Mouse (Mus musculus): ENCODE results near the gene Yap1. TPM values are rescaled to one million over a fixed set of nuclear protein-coding genes. Genes with fewer than 3 reads are reported as not detected.

The Yap1 gene
- polyA plus RNA-seq (2014; fragmentation: Nextera tagmentation; extraction: Ambion mirVana), result 7.6 and 8.7 TPM in 2 replicates

DNA sequence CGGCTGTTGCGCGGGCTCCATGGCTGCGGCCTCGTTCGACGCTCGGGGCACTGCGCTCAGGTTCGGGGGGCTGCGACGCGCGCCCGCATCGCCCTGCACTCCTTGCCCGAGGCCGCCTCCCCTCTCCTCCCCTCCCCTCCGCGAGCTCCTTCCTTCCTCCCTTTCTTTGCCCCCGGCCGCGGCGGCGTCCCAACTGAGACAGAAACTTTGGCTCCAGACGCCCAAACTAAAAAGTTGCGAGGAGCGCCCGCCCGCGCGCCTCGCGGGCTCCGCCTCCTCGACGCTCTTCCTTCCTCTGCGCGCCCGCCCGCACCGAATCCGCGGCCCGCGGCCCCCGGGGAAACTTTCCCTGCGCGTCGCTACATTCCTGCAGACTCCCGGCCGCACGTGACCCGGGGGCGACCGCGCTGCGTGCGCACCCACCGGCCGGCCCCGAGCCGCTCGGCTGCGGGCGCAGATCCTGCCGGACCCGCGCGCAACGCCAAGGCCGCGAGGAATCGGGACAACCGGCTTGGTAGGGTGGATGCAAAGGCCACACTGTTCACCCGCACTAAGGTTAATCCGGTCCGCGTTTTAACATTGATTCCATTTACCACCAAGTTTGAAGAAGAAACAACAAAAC, at the start of gene Yap1:
Gene Yap1 (minus strand): TSS at position 227 of the 622 bp plus-strand sequence.
- 0 out of 2 replicates have a peak, but pooled peaks cover 11% of the 10 kb centered on the region for H3K4me1 ChIP-seq (ENCODE audit: control insufficient read depth, insufficient read depth, low read length)
- H3K4me2 ChIP-seq (ENCODE audit: low read length), result peak within 1 kb of the TSS; percentile 83
- peak within 1 kb of the TSS; percentile 85 for H3K27ac ChIP-seq (ENCODE audit: low read depth, low read length)
- peak within 1 kb of the TSS; percentile 70 for H3K4me3 ChIP-seq (ENCODE audit: low read depth, low read length)
- ATAC-seq (peak; percentile 81), DNase-seq (ENCODE audit: low spot score) (peak; percentile 89)
- H3K9me3 ChIP-seq (replicated peaks; ENCODE audit: control insufficient read depth, low read length), result no peaks in the 10 kb centered on the region
- peak within 1 kb of the TSS; percentile 78 for H3K9ac ChIP-seq (ENCODE audit: low read length)
- no peaks in the 10 kb centered on the region for H3K27me3 ChIP-seq (replicated peaks; ENCODE audit: control insufficient read depth, insufficient read depth, low read length)
- 1% methylated on average over 70 of the region's 79 CpGs for WGBS
- H3K36me3 ChIP-seq (ENCODE audit: control insufficient read depth, insufficient read depth, low read length), result no peaks in the 10 kb centered on the region

DNA sequence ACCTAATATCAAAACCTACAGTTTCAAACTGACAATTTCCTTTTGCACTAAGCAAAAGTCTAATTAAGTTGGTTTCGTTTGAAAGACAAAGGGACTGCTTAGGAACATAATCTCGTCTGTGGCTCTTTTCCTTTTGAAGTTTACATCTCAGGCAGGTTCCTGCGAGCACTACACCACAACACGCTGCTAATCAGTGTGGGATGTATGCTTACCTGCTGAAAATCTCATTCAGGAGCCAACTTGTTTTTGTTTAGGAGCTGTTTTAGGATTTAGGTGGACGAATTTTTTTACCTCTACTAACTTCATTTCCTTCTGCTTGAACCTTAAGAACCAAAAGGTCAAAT, 38.6 kb upstream of the Yap1 start:
- peak overlapping the region; percentile 51 for H3K4me2 ChIP-seq (ENCODE audit: low read length)
- H3K9ac ChIP-seq (ENCODE audit: low read length), result peak overlapping the region; percentile 50
- peaks cover 7% of the 10 kb centered on the region; the same call in 1 of the 2 replicates for H3K4me1 ChIP-seq (ENCODE audit: control insufficient read depth, insufficient read depth, low read length)
- H3K9me3 ChIP-seq (replicated peaks; ENCODE audit: control insufficient read depth, low read length), result no peaks in the 10 kb centered on the region
- ATAC-seq (peak; percentile 51), DNase-seq (ENCODE audit: low spot score) (no peak)
- H3K27ac ChIP-seq (ENCODE audit: low read depth, low read length), result peak overlapping the region; percentile 67; the same call in 1 of the 2 replicates
- H3K36me3 ChIP-seq (ENCODE audit: control insufficient read depth, insufficient read depth, low read length), result no peaks in the 10 kb centered on the region
- WGBS, result 10% methylated on average over 5 of the region's 5 CpGs
- H3K4me3 ChIP-seq (ENCODE audit: low read depth, low read length), result peak overlapping the region; percentile 68; the same call in 1 of the 2 replicates
- no peaks in the 10 kb centered on the region for H3K27me3 ChIP-seq (replicated peaks; ENCODE audit: control insufficient read depth, insufficient read depth, low read length)

DNA sequence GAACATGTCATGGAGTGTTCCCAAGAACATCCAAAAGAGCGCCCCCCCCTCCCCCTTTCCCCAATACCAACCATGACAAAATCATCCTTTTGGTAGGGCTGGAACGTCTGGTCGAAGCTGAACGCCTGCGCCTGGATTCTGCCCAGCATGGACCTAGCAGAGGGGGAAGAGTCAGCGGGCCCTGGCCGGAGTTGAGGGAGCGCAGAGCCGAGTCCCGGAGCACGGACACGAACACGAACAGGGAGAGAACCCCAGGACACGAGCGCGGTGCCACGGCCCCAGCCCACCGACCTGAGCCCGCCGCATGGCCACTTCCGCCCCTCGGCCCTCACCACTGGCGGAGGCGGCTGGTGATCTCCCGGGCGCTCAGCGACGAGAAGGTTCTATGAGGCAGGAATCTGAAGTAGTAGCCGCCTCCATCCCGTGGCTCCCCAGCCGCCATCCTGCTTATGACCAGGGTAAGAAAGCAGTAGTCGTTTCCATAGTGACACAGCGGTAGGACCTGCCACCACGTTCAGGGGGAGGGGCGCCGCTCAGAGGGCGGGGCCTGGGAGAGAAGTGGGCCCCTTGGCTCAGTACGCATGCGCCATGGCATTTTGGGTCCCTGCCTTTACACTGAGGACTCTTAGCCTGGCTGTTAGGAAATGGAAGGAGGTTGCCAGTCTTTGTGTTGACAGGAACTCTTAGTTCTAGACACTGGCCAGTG, 38.1 kb upstream of the Yap1 start, which contains the start of gene Cfap300:
Gene Cfap300 (minus strand): TSS at position 486 of the 706 bp plus-strand sequence.
- H3K9ac ChIP-seq (ENCODE audit: low read length), result peak within 1 kb of the TSS; percentile 76
- peak within 1 kb of the TSS; percentile 67 for H3K27ac ChIP-seq (ENCODE audit: low read depth, low read length)
- H3K27me3 ChIP-seq (replicated peaks; ENCODE audit: control insufficient read depth, insufficient read depth, low read length), result no peaks in the 10 kb centered on the region
- peak within 1 kb of the TSS; percentile 51 for H3K4me2 ChIP-seq (ENCODE audit: low read length)
- H3K9me3 ChIP-seq (replicated peaks; ENCODE audit: control insufficient read depth, low read length), result no peaks in the 10 kb centered on the region
- ATAC-seq, result peak; percentile 99
- H3K4me3 ChIP-seq (ENCODE audit: low read depth, low read length), result peak within 1 kb of the TSS; percentile 68
- H3K36me3 ChIP-seq (ENCODE audit: control insufficient read depth, insufficient read depth, low read length), result no peaks in the 10 kb centered on the region
- DNase-seq (ENCODE audit: low spot score), result peak; percentile 98
- H3K4me1 ChIP-seq (ENCODE audit: control insufficient read depth, insufficient read depth, low read length), result peaks cover 7% of the 10 kb centered on the region; the same call in 1 of the 2 replicates
- WGBS, result under 1% methylated on average over 37 of the region's 39 CpGs

DNA sequence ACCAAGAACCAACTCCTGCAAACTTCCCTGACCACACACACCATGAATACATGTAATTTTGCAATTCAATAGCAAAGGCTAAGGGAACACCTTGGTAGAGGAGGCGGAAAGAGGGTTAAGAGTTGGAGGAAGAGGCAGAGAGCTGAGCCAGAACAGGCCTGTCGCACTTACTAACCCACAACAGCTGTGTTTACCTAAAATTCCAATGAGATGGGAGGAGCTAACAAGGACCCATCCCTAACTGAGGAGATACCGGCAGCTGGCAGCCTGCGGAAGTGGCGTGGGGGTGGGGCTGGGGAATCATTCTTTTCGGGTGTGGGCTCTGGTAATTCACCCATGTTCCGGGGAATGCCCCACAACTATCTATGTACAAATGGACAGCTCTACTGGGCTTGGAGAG, 31.1 kb upstream of the Yap1 start:
- Histone ChIP-seq H3K27ac (ENCODE audit: low read depth, low read length) (no peak overlapping the region), H3K4me1 (ENCODE audit: control insufficient read depth, insufficient read depth, low read length) (no peaks in the 10 kb centered on the region), H3K4me3 (ENCODE audit: low read depth, low read length) (no peak overlapping the region), H3K9ac (ENCODE audit: low read length) (no peak overlapping the region), H3K4me2 (ENCODE audit: low read length) (no peak overlapping the region), H3K9me3 (replicated peaks; ENCODE audit: control insufficient read depth, low read length) (no peaks in the 10 kb centered on the region), H3K27me3 (replicated peaks; ENCODE audit: control insufficient read depth, insufficient read depth, low read length) (no peaks in the 10 kb centered on the region), H3K36me3 (ENCODE audit: control insufficient read depth, insufficient read depth, low read length) (no peaks in the 10 kb centered on the region)
- DNase-seq (ENCODE audit: low spot score), result peak; percentile 22
- WGBS, result 40% methylated on average over 7 of the region's 7 CpGs
- peak; percentile 73 for ATAC-seq

DNA sequence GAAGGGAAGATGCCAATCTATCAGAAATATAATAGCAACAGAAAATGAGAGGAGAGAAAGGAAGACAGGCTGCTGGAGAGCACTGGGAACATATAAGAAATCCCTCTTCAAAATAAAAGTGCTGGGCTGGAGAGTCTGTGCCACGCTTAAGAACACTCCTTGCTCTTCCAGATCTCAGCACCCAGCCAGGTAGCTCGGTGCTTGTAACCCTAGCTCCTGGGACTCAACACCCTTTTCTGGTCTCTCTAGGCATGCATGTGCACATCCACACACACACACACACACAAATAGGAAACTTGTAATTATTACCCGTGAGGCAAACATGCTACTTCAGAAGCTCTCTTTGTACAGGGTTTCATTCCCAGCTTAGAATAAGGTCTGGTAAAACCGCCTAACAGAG, 30.7 kb upstream of the Yap1 start:
- ATAC-seq, result no peak
- no peaks in the 10 kb centered on the region for H3K4me1 ChIP-seq (ENCODE audit: control insufficient read depth, insufficient read depth, low read length)
- H3K9me3 ChIP-seq (replicated peaks; ENCODE audit: control insufficient read depth, low read length), result no peaks in the 10 kb centered on the region
- WGBS, result 67% methylated on average over 4 of the region's 4 CpGs
- no peak for DNase-seq (ENCODE audit: low spot score)
- no peak overlapping the region for H3K27ac ChIP-seq (ENCODE audit: low read depth, low read length)
- H3K4me3 ChIP-seq (ENCODE audit: low read depth, low read length), result no peak overlapping the region
- no peak overlapping the region for H3K9ac ChIP-seq (ENCODE audit: low read length)
- no peaks in the 10 kb centered on the region for H3K36me3 ChIP-seq (ENCODE audit: control insufficient read depth, insufficient read depth, low read length)
- no peaks in the 10 kb centered on the region for H3K27me3 ChIP-seq (replicated peaks; ENCODE audit: control insufficient read depth, insufficient read depth, low read length)
- no peak overlapping the region for H3K4me2 ChIP-seq (ENCODE audit: low read length)

DNA sequence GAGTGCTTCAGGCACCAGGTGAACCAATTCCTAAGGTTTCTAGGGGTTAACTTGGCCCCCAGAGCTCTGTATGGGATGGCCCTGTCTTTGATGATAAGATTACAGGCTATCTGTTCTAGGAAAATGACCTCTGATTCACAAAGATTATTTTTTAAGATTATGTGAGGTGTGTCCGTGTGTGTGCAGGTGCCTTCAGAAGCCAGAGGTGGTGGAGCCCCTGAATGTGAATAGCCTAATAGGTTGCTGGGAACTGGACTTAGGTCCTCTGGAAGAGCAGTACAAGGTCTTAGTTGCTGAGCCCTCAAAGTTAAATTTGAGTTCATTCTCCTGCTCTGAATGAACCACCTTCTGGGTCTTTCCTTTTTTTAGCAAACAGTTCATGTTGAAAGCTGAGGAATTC, 29.7 kb upstream of the Yap1 start:
- WGBS, result 82% methylated on average over 1 of the region's 1 CpGs
- Histone ChIP-seq H3K4me1 (ENCODE audit: control insufficient read depth, insufficient read depth, low read length) (no peaks in the 10 kb centered on the region), H3K4me2 (ENCODE audit: low read length) (no peak overlapping the region), H3K4me3 (ENCODE audit: low read depth, low read length) (no peak overlapping the region), H3K9me3 (replicated peaks; ENCODE audit: control insufficient read depth, low read length) (no peaks in the 10 kb centered on the region), H3K9ac (ENCODE audit: low read length) (no peak overlapping the region), H3K27ac (ENCODE audit: low read depth, low read length) (no peak overlapping the region), H3K36me3 (ENCODE audit: control insufficient read depth, insufficient read depth, low read length) (no peaks in the 10 kb centered on the region), H3K27me3 (replicated peaks; ENCODE audit: control insufficient read depth, insufficient read depth, low read length) (no peaks in the 10 kb centered on the region)
- ATAC-seq, result no peak
- DNase-seq (ENCODE audit: low spot score), result no peak

DNA sequence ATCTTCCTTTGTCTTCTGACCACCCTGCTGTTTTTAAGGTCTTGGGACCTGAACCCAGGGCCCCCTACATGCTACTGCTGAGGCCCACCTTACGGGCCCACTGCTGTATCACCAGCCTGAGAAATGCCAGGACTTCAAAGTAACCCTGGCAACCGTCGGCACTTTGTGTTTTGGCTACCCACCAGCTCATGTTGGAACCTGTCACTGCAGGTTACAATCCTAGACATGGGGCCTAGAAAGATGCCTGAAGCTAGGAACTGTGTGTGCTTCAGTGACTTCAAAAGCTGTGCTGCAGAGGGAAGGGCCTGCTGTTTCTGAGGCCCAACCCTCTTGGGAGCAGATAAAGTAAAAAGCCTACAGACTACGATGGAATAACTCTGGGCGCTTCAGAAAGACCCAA, 28.5 kb upstream of the Yap1 start:
- 65% methylated on average over 5 of the region's 5 CpGs for WGBS
- ATAC-seq (peak; percentile 35; the same call in 1 of the 2 replicates), DNase-seq (ENCODE audit: low spot score) (peak; percentile 28)

DNA sequence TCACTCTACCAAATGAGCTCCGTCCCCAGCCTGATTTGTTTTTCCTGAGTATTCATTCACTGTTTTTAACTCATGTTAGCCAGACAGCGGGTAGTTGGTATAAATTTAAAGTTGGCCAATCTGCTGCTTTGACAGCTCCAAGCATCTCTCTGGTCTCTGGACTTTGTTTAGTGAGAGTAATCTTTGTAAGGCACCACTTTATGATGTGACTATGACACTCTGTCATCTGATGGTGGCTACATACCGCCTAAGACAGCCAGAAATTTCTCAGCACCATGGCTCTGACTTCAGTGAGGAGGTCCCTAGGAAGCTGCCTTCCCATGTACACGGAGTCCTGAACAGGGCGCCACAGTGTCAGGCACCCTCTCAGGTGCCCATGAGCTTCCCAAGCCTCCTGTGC, 14.2 kb upstream of the Yap1 start:
- Histone ChIP-seq H3K36me3 (ENCODE audit: control insufficient read depth, insufficient read depth, low read length) (no peaks in the 10 kb centered on the region), H3K4me3 (ENCODE audit: low read depth, low read length) (no peak overlapping the region), H3K4me2 (ENCODE audit: low read length) (no peak overlapping the region), H3K9me3 (replicated peaks; ENCODE audit: control insufficient read depth, low read length) (no peaks in the 10 kb centered on the region), H3K4me1 (ENCODE audit: control insufficient read depth, insufficient read depth, low read length) (no peaks in the 10 kb centered on the region), H3K27me3 (replicated peaks; ENCODE audit: control insufficient read depth, insufficient read depth, low read length) (no peaks in the 10 kb centered on the region), H3K9ac (ENCODE audit: low read length) (no peak overlapping the region), H3K27ac (ENCODE audit: low read depth, low read length) (no peak overlapping the region)
- ATAC-seq, result no peak
- WGBS, result 94% methylated on average over 5 of the region's 5 CpGs
- no peak for DNase-seq (ENCODE audit: low spot score)

More for the DNA sequence above, 28.5 kb upstream of the Yap1 start:
- no peak overlapping the region for H3K4me3 ChIP-seq (ENCODE audit: low read depth, low read length)
- H3K27ac ChIP-seq (ENCODE audit: low read depth, low read length), result no peak overlapping the region
- no peak overlapping the region for H3K4me2 ChIP-seq (ENCODE audit: low read length)
- no peaks in the 10 kb centered on the region for H3K27me3 ChIP-seq (replicated peaks; ENCODE audit: control insufficient read depth, insufficient read depth, low read length)
- H3K4me1 ChIP-seq (ENCODE audit: control insufficient read depth, insufficient read depth, low read length), result no peaks in the 10 kb centered on the region
- H3K9ac ChIP-seq (ENCODE audit: low read length), result no peak overlapping the region
- H3K9me3 ChIP-seq (replicated peaks; ENCODE audit: control insufficient read depth, low read length), result no peaks in the 10 kb centered on the region
- no peaks in the 10 kb centered on the region for H3K36me3 ChIP-seq (ENCODE audit: control insufficient read depth, insufficient read depth, low read length)

Data from forebrain, embryonic 14.5 days (tissue).